Mouse (Mus musculus) limb, embryonic 15.5 days (tissue): Measurements from ENCODE around the gene Pdia6. TPM values are rescaled to one million over a fixed set of nuclear protein-coding genes. Genes with fewer than 3 reads are reported as not detected.

ENCODE experiments used
- ATAC-seq: fragments of 200-750 bp; cut with Nextera tagmentation; 2 replicates; pipeline ENCODE4 v1.8.0; 2017; ENCODE audit warnings: low read depth, moderate TSS enrichment; ENCODE audit not compliant: insufficient number of reproducible peaks, low FRiP score, low TSS enrichment
- H3K27ac ChIP-seq: fragments of 300-500 bp; sonication (generic); 2 replicates; pipeline ENCODE4 v1.5.1; 2015; ENCODE audit warnings: moderate library complexity, mild to moderate bottlenecking, inconsistent platforms
- H3K27me3 ChIP-seq: fragments of 300-500 bp; sonication (generic); 2 replicates; pipeline ENCODE4 v1.6.1; 2015; ENCODE audit warnings: inconsistent platforms
- H3K36me3 ChIP-seq: fragments of 300-500 bp; sonication (generic); 2 replicates; pipeline ENCODE4 v1.6.1; 2015; ENCODE audit warnings: inconsistent platforms
- H3K4me1 ChIP-seq: fragments of 300-500 bp; sonication (generic); 2 replicates; pipeline ENCODE4 v1.6.1; 2015; ENCODE audit warnings: inconsistent platforms
- H3K4me2 ChIP-seq: fragments of 300-500 bp; sonication (generic); 2 replicates; pipeline ENCODE4 v1.6.1; 2015; ENCODE audit warnings: mild to moderate bottlenecking, inconsistent platforms
- H3K4me3 ChIP-seq: fragments of 300-500 bp; sonication (generic); 2 replicates; pipeline ENCODE4 v1.5.1; 2015; ENCODE audit warnings: mild to moderate bottlenecking, inconsistent platforms
- H3K9ac ChIP-seq: fragments of 300-500 bp; sonication (generic); 2 replicates; pipeline ENCODE4 v1.6.1; 2015; ENCODE audit warnings: inconsistent platforms
- H3K9me3 ChIP-seq: fragments of 300-500 bp; sonication (generic); 2 replicates; pipeline ENCODE4 v1.6.1; 2016; ENCODE audit warnings: inconsistent platforms
- WGBS: fragments of 180-500 bp; shearing (Covaris S2); methylation state at CpG from one replicate; pipeline ENCODE4 v1.1.7; 2015; 5-methylcytosine and 5-hydroxymethylcytosine counted together
- polyA plus RNA-seq: library from polyadenylated mRNA; unstranded; fragments of >200 nt; fragmentation: Nextera tagmentation; extraction: Ambion mirVana; gene quantifications from 2 replicates; pipeline ENCODE4 v1.2.1, GENCODE M21; 2015

The Pdia6 gene
- polyA plus RNA-seq, 1 experiment from 2014 or later: 669 TPM

GRCm38 (mm10) chr12:17264826-17265225 is 1.5 kb upstream of the Pdia6 start:
- no peaks in the 10 kb centered on the region for H3K27me3 ChIP-seq
- H3K4me2 ChIP-seq: no peak overlapping the region
- no peak overlapping the region for H3K27ac ChIP-seq
- H3K9ac ChIP-seq: no peak overlapping the region
- WGBS: 63% methylated on average over 2 of the region's 2 CpGs
- H3K36me3 ChIP-seq: peaks cover 13% of the 10 kb centered on the region; the same call in 1 of the 2 replicates
- ATAC-seq: no peak
- no peaks in the 10 kb centered on the region for H3K9me3 ChIP-seq
- no peak overlapping the region for H3K4me3 ChIP-seq
- peaks cover 12% of the 10 kb centered on the region for H3K4me1 ChIP-seq

- Histone ChIP-seq H3K4me2 (peak overlapping the region; percentile 60), H3K9me3 (no peaks in the 10 kb centered on the region), H3K4me1 (peaks cover 19% of the 10 kb centered on the region), H3K4me3 (peak overlapping the region; percentile 79), H3K27me3 (no peaks in the 10 kb centered on the region), H3K36me3 (peaks cover 29% of the 10 kb centered on the region), H3K9ac (peak overlapping the region; percentile 69), H3K27ac (peak overlapping the region; percentile 86)
- ATAC-seq: peak; percentile 63
- under 1% methylated on average over 21 of the region's 21 CpGs for WGBS
Measured at GRCm38 (mm10) chr12:17266673-17266990, 287 bp downstream of the Pdia6 start.

GRCm38 (mm10) chr12:17267316-17267715 is 971 bp downstream of the Pdia6 start:
- WGBS: 8% methylated on average over 4 of the region's 4 CpGs
- Histone ChIP-seq H3K9ac (peak overlapping the region; percentile 69), H3K36me3 (peaks cover 36% of the 10 kb centered on the region), H3K4me3 (peak overlapping the region; percentile 79), H3K4me1 (peaks cover 20% of the 10 kb centered on the region), H3K4me2 (peak overlapping the region; percentile 60), H3K27ac (0 out of 2 replicates have a peak overlapping the region, but pooled peaks have one; percentile 86), H3K9me3 (no peaks in the 10 kb centered on the region), H3K27me3 (no peaks in the 10 kb centered on the region)
- no peak for ATAC-seq

DNA sequence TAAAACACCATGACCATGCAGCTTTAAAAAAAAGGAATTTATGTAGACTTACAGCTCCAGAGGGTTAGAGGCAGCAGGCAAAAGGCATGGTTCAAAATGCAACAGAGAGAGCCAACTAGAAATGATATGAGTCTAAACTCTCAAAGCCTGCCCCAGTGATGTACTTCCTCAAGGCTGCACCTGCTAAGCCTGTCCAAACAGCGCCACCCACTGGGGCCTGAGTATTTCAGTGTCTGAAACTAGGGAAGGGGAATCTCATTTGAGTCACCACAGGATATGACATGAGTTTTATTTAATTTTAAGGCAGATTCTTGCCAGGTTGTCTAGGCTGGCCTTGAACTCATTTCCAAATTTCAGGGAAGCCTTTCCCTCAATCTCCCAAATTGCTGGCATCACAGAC is 4.9 kb downstream of the Pdia6 start:
- Histone ChIP-seq H3K27ac (no peak overlapping the region), H3K9me3 (no peaks in the 10 kb centered on the region), H3K27me3 (no peaks in the 10 kb centered on the region), H3K4me1 (peaks cover 20% of the 10 kb centered on the region), H3K4me3 (no peak overlapping the region), H3K4me2 (no peak overlapping the region), H3K9ac (no peak overlapping the region), H3K36me3 (peaks cover 72% of the 10 kb centered on the region)
- WGBS: 82% methylated on average over 1 of the region's 1 CpGs
- no peak for ATAC-seq

GRCm38 (mm10) chr12:17273841-17274240 is 7.5 kb downstream of the Pdia6 start:
- peaks cover 10% of the 10 kb centered on the region; the same call in 1 of the 2 replicates for H3K4me1 ChIP-seq
- no peak overlapping the region for H3K4me3 ChIP-seq
- H3K9ac ChIP-seq: no peak overlapping the region
- H3K4me2 ChIP-seq: no peak overlapping the region
- H3K36me3 ChIP-seq: peaks cover 91% of the 10 kb centered on the region
- no peak for ATAC-seq
- WGBS: 81% methylated on average over 7 of the region's 7 CpGs
- H3K27ac ChIP-seq: no peak overlapping the region
- H3K9me3 ChIP-seq: no peaks in the 10 kb centered on the region
- H3K27me3 ChIP-seq: no peaks in the 10 kb centered on the region

GRCm38 (mm10) chr12:17288496-17288895 is 22.2 kb downstream of the Pdia6 start:
- peak overlapping the region; percentile 33 for H3K27ac ChIP-seq
- H3K4me2 ChIP-seq: no peak overlapping the region
- H3K27me3 ChIP-seq: no peaks in the 10 kb centered on the region
- 56% methylated on average over 4 of the region's 4 CpGs for WGBS
- peaks cover 10% of the 10 kb centered on the region for H3K4me1 ChIP-seq
- ATAC-seq: no peak
- no peak overlapping the region for H3K9ac ChIP-seq
- H3K4me3 ChIP-seq: no peak overlapping the region
- H3K36me3 ChIP-seq: peaks cover 24% of the 10 kb centered on the region
- H3K9me3 ChIP-seq: no peaks in the 10 kb centered on the region

- H3K4me3 ChIP-seq: no peak overlapping the region
- WGBS: 56% methylated on average over 2 of the region's 2 CpGs
- no peak; the same call in 1 of the 2 replicates for ATAC-seq
- H3K9me3 ChIP-seq: no peaks in the 10 kb centered on the region
- H3K9ac ChIP-seq: no peak overlapping the region
- H3K4me1 ChIP-seq: peaks cover 10% of the 10 kb centered on the region
- no peaks in the 10 kb centered on the region for H3K27me3 ChIP-seq
- no peak overlapping the region for H3K4me2 ChIP-seq
- peak overlapping the region; percentile 33; the same call in 1 of the 2 replicates for H3K27ac ChIP-seq
- H3K36me3 ChIP-seq: peaks cover 18% of the 10 kb centered on the region
Measured at GRCm38 (mm10) chr12:17289060-17289459, 22.7 kb downstream of the Pdia6 start.

DNA sequence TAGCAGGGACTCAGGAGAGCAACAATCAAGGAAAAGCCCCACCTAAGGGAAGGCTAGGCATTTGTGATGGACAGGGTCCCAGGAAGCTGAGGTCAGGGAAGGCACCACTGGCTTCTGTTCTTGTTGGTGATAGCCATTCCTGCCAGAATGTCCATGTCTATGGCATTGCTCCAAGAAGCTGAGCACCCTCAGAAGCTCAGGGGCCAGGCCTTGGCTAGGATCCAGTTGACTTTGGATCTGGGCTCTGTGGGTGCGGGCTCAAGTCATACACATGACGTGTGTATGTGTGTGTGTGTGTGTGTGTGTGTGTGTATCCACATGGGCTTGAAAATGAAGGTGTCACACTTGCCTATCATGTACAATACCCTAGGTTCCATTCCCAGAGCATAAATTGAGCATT is 23.6 kb downstream of the Pdia6 start:
- 87% methylated on average over 2 of the region's 2 CpGs for WGBS
- Histone ChIP-seq H3K9ac (no peak overlapping the region), H3K4me2 (no peak overlapping the region), H3K27ac (no peak overlapping the region), H3K4me3 (no peak overlapping the region), H3K9me3 (no peaks in the 10 kb centered on the region), H3K27me3 (no peaks in the 10 kb centered on the region), H3K36me3 (peaks cover 10% of the 10 kb centered on the region), H3K4me1 (peaks cover 10% of the 10 kb centered on the region)
- ATAC-seq: no peak

- WGBS: 60% methylated on average over 4 of the region's 4 CpGs
- H3K4me2 ChIP-seq: no peak overlapping the region
- H3K4me3 ChIP-seq: no peak overlapping the region
- H3K27ac ChIP-seq: no peak overlapping the region
- no peaks in the 10 kb centered on the region for H3K27me3 ChIP-seq
- ATAC-seq: no peak
- 0 out of 2 replicates have a peak, but pooled peaks cover 4% of the 10 kb centered on the region for H3K36me3 ChIP-seq
- no peaks in the 10 kb centered on the region for H3K9me3 ChIP-seq
- no peak overlapping the region for H3K9ac ChIP-seq
- peaks cover 10% of the 10 kb centered on the region for H3K4me1 ChIP-seq
Measured at GRCm38 (mm10) chr12:17290569-17290968, 24.2 kb downstream of the Pdia6 start.

- 61% methylated on average over 2 of the region's 2 CpGs for WGBS
- Histone ChIP-seq H3K4me1 (no peaks in the 10 kb centered on the region), H3K9ac (no peak overlapping the region), H3K4me3 (no peak overlapping the region), H3K9me3 (no peaks in the 10 kb centered on the region), H3K27ac (no peak overlapping the region), H3K4me2 (no peak overlapping the region), H3K27me3 (no peaks in the 10 kb centered on the region), H3K36me3 (no peaks in the 10 kb centered on the region)
- ATAC-seq: no peak
Measured at GRCm38 (mm10) chr12:17296899-17297298, 30.6 kb downstream of the Pdia6 start.

GRCm38 (mm10) chr12:17299902-17300301 is 33.6 kb downstream of the Pdia6 start:
- H3K4me1 ChIP-seq: no peaks in the 10 kb centered on the region
- no peak overlapping the region for H3K9ac ChIP-seq
- H3K9me3 ChIP-seq: no peaks in the 10 kb centered on the region
- no peak for ATAC-seq
- no peak overlapping the region for H3K4me3 ChIP-seq
- no peaks in the 10 kb centered on the region for H3K36me3 ChIP-seq
- no peaks in the 10 kb centered on the region for H3K27me3 ChIP-seq
- 94% methylated on average over 1 of the region's 1 CpGs for WGBS
- no peak overlapping the region for H3K27ac ChIP-seq
- H3K4me2 ChIP-seq: no peak overlapping the region

DNA sequence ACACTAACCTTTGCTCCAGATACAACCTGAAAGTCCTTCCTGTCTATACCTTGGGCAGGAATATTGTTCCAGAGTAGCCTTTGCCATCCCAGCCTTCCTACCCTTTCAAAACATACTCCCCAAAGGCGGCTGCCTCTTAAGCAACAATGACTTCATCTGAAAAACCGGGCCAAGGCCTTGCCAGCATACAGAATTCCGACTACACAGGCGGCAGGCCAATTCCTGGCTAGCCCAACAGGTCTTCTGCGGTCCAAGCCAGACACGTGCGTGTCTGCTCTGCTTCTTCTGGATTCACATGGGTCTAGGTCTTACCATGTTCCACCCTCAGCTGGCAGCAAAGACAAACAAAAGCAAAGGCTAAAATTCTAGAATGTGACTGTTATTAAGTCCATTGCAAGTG is 39.1 kb downstream of the Pdia6 start:
- Histone ChIP-seq H3K4me1 (no peaks in the 10 kb centered on the region), H3K4me3 (no peak overlapping the region), H3K27ac (no peak overlapping the region), H3K27me3 (no peaks in the 10 kb centered on the region), H3K9me3 (no peaks in the 10 kb centered on the region), H3K4me2 (no peak overlapping the region), H3K36me3 (no peaks in the 10 kb centered on the region), H3K9ac (no peak overlapping the region)
- ATAC-seq: no peak
- WGBS: 75% methylated on average over 7 of the region's 7 CpGs

- no peaks in the 10 kb centered on the region for H3K9me3 ChIP-seq
- H3K27me3 ChIP-seq: no peaks in the 10 kb centered on the region
- H3K9ac ChIP-seq: no peak overlapping the region
- no peak for ATAC-seq
- WGBS: 42% methylated on average over 4 of the region's 4 CpGs
- H3K27ac ChIP-seq: no peak overlapping the region
- H3K4me2 ChIP-seq: no peak overlapping the region
- no peak overlapping the region for H3K4me3 ChIP-seq
- H3K36me3 ChIP-seq: no peaks in the 10 kb centered on the region
- H3K4me1 ChIP-seq: no peaks in the 10 kb centered on the region
Measured at GRCm38 (mm10) chr12:17308246-17308645, 41.9 kb downstream of the Pdia6 start.
